Mouse (Mus musculus) heart, embryonic 12.5 days (tissue): Measurements from ENCODE around the gene Scrn2. TPM values are rescaled to one million over a fixed set of nuclear protein-coding genes. Genes with fewer than 3 reads are reported as not detected.
A peak's percentile ranks its signal among the peaks of the same experiment; 100 is the strongest.

Experiments
- ATAC-seq: fragments of 200-750 bp; cut with Nextera tagmentation; 2 replicates; pipeline ENCODE4 v1.8.0; 2017; ENCODE audit warnings: moderate TSS enrichment, moderate library complexity; ENCODE audit not compliant: insufficient number of reproducible peaks, low FRiP score
- H3K27ac ChIP-seq: fragments of 300-500 bp; sonication (generic); 2 replicates; pipeline ENCODE4 v1.5.1; 2016; ENCODE audit warnings: mild to moderate bottlenecking, moderate library complexity; ENCODE audit not compliant: poor library complexity, severe bottlenecking
- H3K27me3 ChIP-seq: fragments of 300-500 bp; sonication (generic); replicated peaks from 2 replicates; pipeline ENCODE4 v1.6.1; 2016; ENCODE audit warnings: mild to moderate bottlenecking, moderate library complexity
- H3K36me3 ChIP-seq: fragments of 300-500 bp; sonication (generic); 2 replicates; pipeline ENCODE4 v1.6.1; 2016; ENCODE audit warnings: mild to moderate bottlenecking, moderate library complexity
- H3K4me1 ChIP-seq: fragments of 300-500 bp; sonication (generic); replicated peaks from 2 replicates; pipeline ENCODE4 v1.6.1; 2016; ENCODE audit warnings: mild to moderate bottlenecking
- H3K4me2 ChIP-seq: fragments of 300-500 bp; sonication (generic); 2 replicates; pipeline ENCODE4 v1.6.1; 2016; ENCODE audit warnings: mild to moderate bottlenecking, moderate library complexity
- H3K4me3 ChIP-seq: fragments of 300-500 bp; sonication (generic); 2 replicates; pipeline ENCODE4 v1.5.1; 2016; ENCODE audit warnings: mild to moderate bottlenecking
- H3K9ac ChIP-seq: fragments of 300-500 bp; sonication (generic); 2 replicates; pipeline ENCODE4 v1.6.1; 2016; ENCODE audit warnings: mild to moderate bottlenecking, moderate library complexity
- H3K9me3 ChIP-seq: fragments of 300-500 bp; sonication (generic); replicated peaks from 2 replicates; pipeline ENCODE4 v1.6.1; 2016; ENCODE audit warnings: mild to moderate bottlenecking, moderate library complexity
- WGBS: fragments of 180-500 bp; shearing (Covaris S2); methylation state at CpG from one replicate; pipeline ENCODE4 v1.1.7; 2016; 5-methylcytosine and 5-hydroxymethylcytosine counted together
- microRNA-seq: library from miRNA; unstranded; fragments of <30 nt; microRNA quantifications from one replicate; pipeline ENCODE4, GENCODE M21; 2017
- polyA plus RNA-seq: library from polyadenylated mRNA; unstranded; fragments of >200 nt; fragmentation: Nextera tagmentation; extraction: Ambion mirVana; gene quantifications from 2 replicates; pipeline ENCODE4 v1.2.1, GENCODE M21; 2016

Scrn2 gene
- polyA plus RNA-seq, 1 experiment from 2014 or later: 17.0 TPM

GRCm38 (mm10) chr11:97082977-97083376 is 53.2 kb downstream of the Scrn2 start:
- H3K4me2 ChIP-seq: peak overlapping the region; percentile 38; the same call in 1 of the 2 replicates
- H3K9me3 ChIP-seq: peaks cover 13% of the 10 kb centered on the region; the same call in 1 of the 2 replicates
- peaks cover 11% of the 10 kb centered on the region for H3K4me1 ChIP-seq
- H3K9ac ChIP-seq: no peak overlapping the region
- no peak overlapping the region for H3K27ac ChIP-seq
- H3K36me3 ChIP-seq: no peaks in the 10 kb centered on the region
- peaks cover 30% of the 10 kb centered on the region for H3K27me3 ChIP-seq
- no peak for ATAC-seq
- 37% methylated on average over 11 of the region's 11 CpGs for WGBS
- no peak overlapping the region for H3K4me3 ChIP-seq

Small RNAs within 50 kb of the gene (microRNA-seq; reads per million reads assigned to microRNA genes)
- gene Mir8103: not detected

Other genes starting within 250 kb of the Scrn2 start
- gene Cbx1, start 240.8 kb upstream of the Scrn2 start, polyA plus RNA-seq: 57.9 and 61.0 TPM in 2 replicates
- gene Nfe2l1, start 200.0 kb upstream of the Scrn2 start, polyA plus RNA-seq: 85.8 and 89.7 TPM in 2 replicates
- 105 TPM in 2 replicates for gene Copz2, start 180.1 kb upstream of the Scrn2 start, polyA plus RNA-seq
- 52.3 and 58.0 TPM in 2 replicates for gene Cdk5rap3, start 113.4 kb upstream of the Scrn2 start, polyA plus RNA-seq
- 0.46 and 0.51 TPM in 2 replicates for gene Prr15l, start 101.8 kb upstream of the Scrn2 start, polyA plus RNA-seq
- gene Pnpo, start 86.0 kb upstream of the Scrn2 start, polyA plus RNA-seq: 37.7 and 40.5 TPM in 2 replicates
- 18.0 and 19.9 TPM in 2 replicates for gene Sp2, start 47.0 kb upstream of the Scrn2 start, polyA plus RNA-seq
- gene Sp6, start 16.5 kb upstream of the Scrn2 start, polyA plus RNA-seq: 0.22 and 0.45 TPM in 2 replicates
- gene Lrrc46, start 11.5 kb downstream of the Scrn2 start, polyA plus RNA-seq: 0.28 and 0.66 TPM in 2 replicates
- 71.3 and 74.7 TPM in 2 replicates for gene Mrpl10, start 11.6 kb downstream of the Scrn2 start, polyA plus RNA-seq
- 4.8 and 5.5 TPM in 2 replicates for gene Osbpl7, start 20.7 kb downstream of the Scrn2 start, polyA plus RNA-seq
- gene Tbx21, start 85.4 kb downstream of the Scrn2 start, polyA plus RNA-seq: not detected in 2 replicates
- 10.6 and 12.6 TPM in 2 replicates for gene Tbkbp1, start 121.6 kb downstream of the Scrn2 start, polyA plus RNA-seq
- gene Kpnb1, start 157.9 kb downstream of the Scrn2 start, polyA plus RNA-seq: 41.7 and 45.4 TPM in 2 replicates